8 mouse cellular contexts compared by ENCODE assay signal in genomic region chr5:75155741-75156553, GRCm38 (mm10). TPM values are rescaled to one million over a fixed set of nuclear protein-coding genes. Genes with fewer than 3 reads are reported as not detected.
DNase-seq lines count a peak whose midpoint lies in the region; ATAC-seq and TF ChIP-seq lines count a peak whose summit lies in the region.

No protein-coding gene starts in this region.

- DNase-seq in brain, adult 2 months (ENCODE audit: low read depth, low spot score): peak; percentile 73
- peak; percentile 92 for DNase-seq in kidney, postnatal 0 days (ENCODE audit: low spot score)
- DNase-seq in liver, embryonic 13.5 days: peak; percentile 47
- peak; percentile 88 for DNase-seq in neural tube, embryonic 10.5 days (ENCODE audit: extremely low spot score, low spot score)

- under 1% methylated on average over 44 of the region's 52 CpGs for WGBS in heart, embryonic 14.5 days
- under 1% methylated on average over 51 of the region's 52 CpGs for WGBS in kidney, postnatal 0 days
- WGBS in liver, embryonic 13.5 days (ENCODE audit: insufficient replicate concordance): under 1% methylated on average over 49 of the region's 52 CpGs
- WGBS in stomach, embryonic 15.5 days: under 1% methylated on average over 52 of the region's 52 CpGs

- H3K79me3 ChIP-seq in C2C12 (ENCODE audit: low read depth): no peaks in the 10 kb centered on the region

- peak; percentile 85 for TF ChIP-seq POLR2A in embryonic fibroblast, embryonic 13.5 days (IDR thresholded peaks at IDR 0.05; ENCODE audit: low read depth, low read length)

- peak; percentile 72 for ATAC-seq in heart, embryonic 14.5 days (ENCODE audit: insufficient number of reproducible peaks, insufficient read depth, low FRiP score, low read depth)
- ATAC-seq in kidney, postnatal 0 days (replicated peaks; ENCODE audit: low FRiP score, low read depth): peak; percentile 85
- ATAC-seq in liver, embryonic 13.5 days (ENCODE audit: low read depth): peak; percentile 81
- ATAC-seq in stomach, embryonic 15.5 days (ENCODE audit: insufficient read depth, low FRiP score, low read depth): peak; percentile 84

- H3K27ac ChIP-seq in embryonic fibroblast, embryonic 13.5 days (ENCODE audit: insufficient read depth, low read length): peak overlapping the region; percentile 63
- peak overlapping the region; percentile 60 to 67 for H3K27ac ChIP-seq in heart, embryonic 14.5 days (replicated peaks in 1 of 2; ENCODE audit: control insufficient read depth in 1 of 2, insufficient read depth in 1 of 2, low read depth in 2 of 2, low read length in 2 of 2)
- peak overlapping the region; percentile 70 for H3K27ac ChIP-seq in kidney, postnatal 0 days
- no peak overlapping the region for H3K27ac ChIP-seq in liver, embryonic 13.5 days
- peak overlapping the region; percentile 74 for H3K27ac ChIP-seq in stomach, embryonic 15.5 days

- H3K9me3 ChIP-seq in heart, embryonic 14.5 days (ENCODE audit: control insufficient read depth, low read length): no peaks in the 10 kb centered on the region
- no peaks in the 10 kb centered on the region for H3K9me3 ChIP-seq in kidney, postnatal 0 days (replicated peaks; ENCODE audit: low read length)
- no peaks in the 10 kb centered on the region for H3K9me3 ChIP-seq in liver, embryonic 13.5 days (replicated peaks)
- no peaks in the 10 kb centered on the region for H3K9me3 ChIP-seq in stomach, embryonic 15.5 days

- H3K4me2 ChIP-seq in heart, embryonic 14.5 days (ENCODE audit: low read length): peak overlapping the region; percentile 95
- peak overlapping the region; percentile 74 for H3K4me2 ChIP-seq in kidney, postnatal 0 days (ENCODE audit: low read length)
- H3K4me2 ChIP-seq in liver, embryonic 13.5 days: peak overlapping the region; percentile 58
- H3K4me2 ChIP-seq in stomach, embryonic 15.5 days: peak overlapping the region; percentile 96

- H3K27me3 ChIP-seq in C2C12 (ENCODE audit: control insufficient read depth, insufficient read depth, insufficient read length): peaks cover 4% of the 10 kb centered on the region
- H3K27me3 ChIP-seq in heart, embryonic 14.5 days (ENCODE audit: control insufficient read depth, insufficient read depth, low read length): peaks cover 23% of the 10 kb centered on the region
- H3K27me3 ChIP-seq in kidney, postnatal 0 days (ENCODE audit: insufficient read depth, low read length): peaks cover 24% of the 10 kb centered on the region
- peaks cover 64% of the 10 kb centered on the region for H3K27me3 ChIP-seq in liver, embryonic 13.5 days
- H3K27me3 ChIP-seq in stomach, embryonic 15.5 days (replicated peaks): peaks cover 15% of the 10 kb centered on the region; the same call in 1 of the 2 replicates

- no peaks in the 10 kb centered on the region for H3K36me3 ChIP-seq in C2C12 (ENCODE audit: control insufficient read depth, insufficient read depth)
- H3K36me3 ChIP-seq in heart, embryonic 14.5 days (ENCODE audit: control insufficient read depth, insufficient read depth, low read length): no peaks in the 10 kb centered on the region
- H3K36me3 ChIP-seq in kidney, postnatal 0 days (ENCODE audit: insufficient read depth, low read length): no peaks in the 10 kb centered on the region
- no peaks in the 10 kb centered on the region for H3K36me3 ChIP-seq in liver, embryonic 13.5 days
- H3K36me3 ChIP-seq in stomach, embryonic 15.5 days: no peaks in the 10 kb centered on the region

- H3K79me2 ChIP-seq in C2C12 (ENCODE audit: control insufficient read depth, insufficient read depth): no peaks in the 10 kb centered on the region

- H3K9ac ChIP-seq in heart, embryonic 14.5 days (ENCODE audit: low read length): peak overlapping the region; percentile 75
- peak overlapping the region; percentile 54 for H3K9ac ChIP-seq in kidney, postnatal 0 days (ENCODE audit: low read depth, low read length)
- H3K9ac ChIP-seq in liver, embryonic 13.5 days: peak overlapping the region; percentile 22
- H3K9ac ChIP-seq in stomach, embryonic 15.5 days: peak overlapping the region; percentile 54

- H3K4me1 ChIP-seq in embryonic fibroblast, embryonic 13.5 days (ENCODE audit: control insufficient read depth, insufficient read depth, low read length): no peaks in the 10 kb centered on the region; the same call in 1 of the 2 replicates
- peaks cover 12 to 14% of the 10 kb centered on the region in 2 experiments; a peak in 3 of 4 replicates for H3K4me1 ChIP-seq in heart, embryonic 14.5 days (ENCODE audit: control insufficient read depth in 2 of 2, insufficient read depth in 2 of 2, low read length in 2 of 2)
- no peaks in the 10 kb centered on the region for H3K4me1 ChIP-seq in kidney, postnatal 0 days (replicated peaks; ENCODE audit: insufficient read depth, low read length)
- H3K4me1 ChIP-seq in liver, embryonic 13.5 days (replicated peaks): peaks cover 15% of the 10 kb centered on the region
- peaks cover 21% of the 10 kb centered on the region for H3K4me1 ChIP-seq in stomach, embryonic 15.5 days

- H3K4me3 ChIP-seq in C2C12 (ENCODE audit: insufficient read depth, poor library complexity, severe bottlenecking): peak overlapping the region; percentile 32
- H3K4me3 ChIP-seq in embryonic fibroblast, embryonic 13.5 days (ENCODE audit: insufficient read depth, low read length): peak overlapping the region; percentile 44
- H3K4me3 ChIP-seq in heart, embryonic 14.5 days (ENCODE audit: control insufficient read depth in 1 of 2, insufficient read depth in 1 of 2, low read depth in 1 of 2, low read length in 2 of 2): peak overlapping the region; percentile 55 to 56
- peak overlapping the region; percentile 49 for H3K4me3 ChIP-seq in kidney, postnatal 0 days (replicated peaks; ENCODE audit: low read depth, low read length)
- peak overlapping the region; percentile 40 for H3K4me3 ChIP-seq in liver, embryonic 13.5 days (replicated peaks)
- H3K4me3 ChIP-seq in stomach, embryonic 15.5 days (replicated peaks): peak overlapping the region; percentile 59

- TF ChIP-seq CTCF in C2C12 (IDR thresholded peaks at IDR 0.05; ENCODE audit: control insufficient read depth, insufficient read depth, insufficient read length): peak; percentile 94
- TF ChIP-seq CTCF in embryonic fibroblast, embryonic 13.5 days (IDR thresholded peaks at IDR 0.05; ENCODE audit: borderline replicate concordance, insufficient read depth, low read length): peak; percentile 81
- peak; percentile 83 for TF ChIP-seq CTCF in kidney, postnatal 0 days (IDR thresholded peaks at IDR 0.05; ENCODE audit: low read depth)

- H3ac ChIP-seq in C2C12 (ENCODE audit: control insufficient read depth, insufficient read length, low read depth): peak overlapping the region; percentile 76

TF ChIP-seq in C2C12, 6 proteins besides CTCF, POLR2A, EP300 and RAD21:
- TF ChIP-seq CEBPB (IDR thresholded peaks at IDR 0.05; ENCODE audit: low read depth): no peak
- TF ChIP-seq MYOG (IDR thresholded peaks at IDR 0.05; ENCODE audit: control insufficient read depth, extremely low read depth, insufficient read length): no peak
- TF ChIP-seq FOSL1 (IDR thresholded peaks at IDR 0.05; ENCODE audit: insufficient read depth, low read length, poor library complexity, severe bottlenecking): no peak
- TF ChIP-seq MAX (IDR thresholded peaks at IDR 0.05): no peak
- TF ChIP-seq MYOD1 (IDR thresholded peaks at IDR 0.05; ENCODE audit: control insufficient read depth, insufficient read length, low read depth): no peak
- TF ChIP-seq USF1 (IDR thresholded peaks at IDR 0.05; ENCODE audit: low read depth): no peak

RNA-seq across cellular contexts. Expression of gene Pdgfra, which starts 3.9 kb away (rescaled TPM):
- polyA plus RNA-seq in C2C12 (2012; fragmentation: generic; extraction: Trizol): 1.8 TPM
- polyA plus RNA-seq in embryonic fibroblast, embryonic 13.5 days (2011; ENCODE audit: insufficient read length, low read depth, missing spikeins): 57.3 and 115 TPM in 2 replicates
- 19.6 and 24.5 TPM in 2 replicates for polyA plus RNA-seq in heart, embryonic 14.5 days (2014; fragmentation: Nextera tagmentation; extraction: Ambion mirVana)
- polyA plus RNA-seq in kidney, postnatal 0 days (2015; fragmentation: Nextera tagmentation; extraction: Ambion mirVana): 23.4 and 23.8 TPM in 2 replicates
- polyA plus RNA-seq in liver, embryonic 13.5 days (2015; fragmentation: Nextera tagmentation; extraction: Ambion mirVana): 2.6 and 3.3 TPM in 2 replicates
- 29.2 and 34.8 TPM in 2 replicates for polyA plus RNA-seq in stomach, embryonic 15.5 days (2015; fragmentation: Nextera tagmentation; extraction: Ambion mirVana)

Comparison
In these comparisons a context has a peak if more than half of its experiments do, and no peak if none do; other contexts are left out.
1. H3K9ac ChIP-seq: peak in every context shown above with its lines; median percentile 75 in heart, embryonic 14.5 days; 54 in kidney, postnatal 0 days; 54 in stomach, embryonic 15.5 days; 22 in liver, embryonic 13.5 days.